In genomic region chr11:8579789-8580188, GRCm38 (mm10) we compare ENCODE assay signal across 10 mouse cellular contexts.
DNase-seq lines count a peak whose midpoint lies in the region; ATAC-seq and TF ChIP-seq lines count a peak whose summit lies in the region.
"Had no signal": no experiment of that assay in that cellular context is flagged by ENCODE, and none has a peak within 500 bp of the region (broad histone marks: within the 10 kb centered on the region; RNA-seq: fewer than 3 reads in every experiment).

No protein-coding gene starts in this region.

- intact Hi-C loops in gastrocnemius, adult 2 months (cut with DNase I) = no loop called here
- intact Hi-C loops in left cerebral cortex, postnatal 36 days (cut with DNase I) = no loop called here

- 3% methylated on average over 5 of the region's 5 CpGs for WGBS in heart, postnatal 0 days

- H3K4me1 ChIP-seq in heart, postnatal 0 days (ENCODE audit: control insufficient read depth, insufficient read depth) = peaks cover 63% of the 10 kb centered on the region

- TF ChIP-seq CTCF in gastrocnemius, adult 2 months (IDR thresholded peaks at IDR 0.05) = peak; percentile 39
- TF ChIP-seq CTCF in heart, postnatal 0 days (IDR thresholded peaks at IDR 0.05; ENCODE audit: low read depth) = peak; percentile 50

- peak overlapping the region; percentile 67 for H3K27ac ChIP-seq in gastrocnemius, adult 2 months
- H3K27ac ChIP-seq in heart, postnatal 0 days (ENCODE audit: low read depth) = peak overlapping the region; percentile 84
- H3K27ac ChIP-seq: liver, embryonic 15.5 days had no signal

- H3K36me3 ChIP-seq in heart, postnatal 0 days (replicated peaks; ENCODE audit: control insufficient read depth, insufficient read depth, low read length) = no peaks in the 10 kb centered on the region
- H3K36me3 ChIP-seq: liver, embryonic 15.5 days had no signal

- H3K9ac ChIP-seq in heart, postnatal 0 days (replicated peaks; ENCODE audit: low read depth, low read length) = peak overlapping the region; percentile 31; the same call in 1 of the 2 replicates
- H3K9ac ChIP-seq: liver, embryonic 15.5 days had no signal

- no peak for DNase-seq in gastrocnemius, adult 2 months
- DNase-seq in gastrocnemius, postnatal 4 days (ENCODE audit: low spot score in 2 of 2) = no peak
- DNase-seq in adrenal gland, postnatal 36 days = peak; percentile 71 to 77
- DNase-seq in heart, postnatal 0 days (ENCODE audit: low spot score) = peak; percentile 94
- no peak for DNase-seq in left cerebral cortex, postnatal 36 days (ENCODE audit: low spot score in 2 of 2)
- no peak for DNase-seq in layer of hippocampus, postnatal 14 days (ENCODE audit: low spot score in 2 of 2)
- no peak for DNase-seq in ovary, postnatal 14 days (ENCODE audit: low spot score)
- DNase-seq: kidney, adult 9 months had no signal

- peak; percentile 97 for ATAC-seq in heart, postnatal 0 days (ENCODE audit: insufficient read depth, low read depth)
- peak; percentile 15; the same call in 1 of the 2 replicates for ATAC-seq in megakaryocyte, adult 5-6 weeks (ENCODE audit: poor library complexity, severe bottlenecking)

- H3K9me3 ChIP-seq in heart, postnatal 0 days (replicated peaks; ENCODE audit: control insufficient read depth, low read length) = no peaks in the 10 kb centered on the region
- H3K9me3 ChIP-seq: liver, embryonic 15.5 days had no signal

- no peaks in the 10 kb centered on the region for H3K27me3 ChIP-seq in heart, postnatal 0 days (ENCODE audit: control insufficient read depth, insufficient read depth, low read length)
- H3K27me3 ChIP-seq: liver, embryonic 15.5 days had no signal

- H3K4me3 ChIP-seq in gastrocnemius, adult 2 months = peak overlapping the region; percentile 15; the same call in 1 of the 2 replicates
- H3K4me3 ChIP-seq in heart, postnatal 0 days (ENCODE audit: low read depth, low read length) = no peak overlapping the region
- H3K4me3 ChIP-seq: liver, embryonic 15.5 days had no signal

- H3K4me2 ChIP-seq in heart, postnatal 0 days (ENCODE audit: low read depth, low read length) = peak overlapping the region; percentile 42
- H3K4me2 ChIP-seq: liver, embryonic 15.5 days had no signal

- peak; percentile 87; the same call in 1 of the 2 replicates for TF ChIP-seq EP300 in heart, postnatal 0 days (IDR thresholded peaks at IDR 0.05; ENCODE audit: low read depth)

Comparison
In these comparisons a context has a peak if more than half of its experiments do, and no peak if none do; other contexts are left out.
1. DNase-seq: peak in adrenal gland, postnatal 36 days (2 of 2) and heart, postnatal 0 days (single experiment); none in gastrocnemius, adult 2 months (single experiment), gastrocnemius, postnatal 4 days (0 of 2), left cerebral cortex, postnatal 36 days (0 of 2), layer of hippocampus, postnatal 14 days (0 of 2) and ovary, postnatal 14 days (single experiment).